Mouse (Mus musculus): ENCODE results near the gene Il17c.

DNA sequence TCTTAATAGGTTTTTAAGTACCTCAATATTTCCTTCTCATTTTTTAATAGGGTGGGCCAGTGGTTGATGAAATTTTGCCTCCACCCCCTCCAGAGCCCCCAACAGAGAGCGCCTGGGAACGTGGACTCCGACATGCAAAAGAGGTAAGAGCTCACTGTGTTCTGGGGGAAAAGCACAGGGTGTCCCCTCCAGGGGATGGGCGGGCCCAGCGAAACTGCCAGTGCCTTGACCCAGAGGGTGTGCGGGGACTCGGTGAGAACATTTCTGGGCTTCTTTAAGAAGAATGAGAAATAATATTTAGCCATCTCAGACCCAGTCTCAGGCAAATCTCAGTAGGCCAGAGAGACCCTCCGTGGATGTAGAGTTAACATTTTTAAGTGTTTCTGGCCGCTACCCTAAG, 23.6 kb upstream of the Il17c start:
- TF ChIP-seq CTCF (conservative IDR thresholded peaks at IDR 0.05; ENCODE audit: low read length) = no peak
- TF ChIP-seq POU5F1 (IDR thresholded peaks at IDR 0.05; ENCODE audit: borderline replicate concordance, low read length) = no peak
